Mouse (Mus musculus): ENCODE measurements around the gene Pip4p1. TPM values are rescaled to one million over a fixed set of nuclear protein-coding genes. Genes with fewer than 3 reads are reported as not detected.
"Not testable (repeated sequence)": the region's sequence is repeated elsewhere in the genome, so short reads cannot be mapped to it uniquely, and the experiment has no call there.

The Pip4p1 gene
- polyA plus RNA-seq, 1 experiment from 2014 or later, result 71.0 TPM

DNA sequence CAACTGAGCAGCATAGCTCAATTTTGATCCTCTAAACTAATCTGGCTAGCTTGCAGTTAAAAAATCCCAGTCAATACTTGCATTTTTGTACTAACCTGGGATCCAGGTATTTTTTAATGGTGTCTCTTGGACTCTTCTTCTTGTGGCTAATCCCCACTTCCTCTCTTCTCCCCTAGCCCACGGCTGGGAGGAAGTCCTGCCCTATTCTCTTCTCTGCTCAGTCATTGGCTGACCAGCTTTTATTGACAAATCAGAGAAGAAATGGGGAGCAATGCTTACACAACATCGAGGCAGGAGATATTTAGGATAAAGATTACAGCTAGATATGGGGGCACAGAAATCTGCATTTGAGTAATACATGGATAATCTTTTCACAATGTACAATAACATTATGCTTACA lies 8.3 kb upstream of the Pip4p1 start:
- ChIA-PET POLR2A (no interaction called here), CTCF (interaction anchor here (1.6 kb wide), 1 partner anchor 86 kb away, joined by 5 read pairs; no protein-coding TSS in a partner anchor)
- ATAC-seq (no peak), DNase-seq (ENCODE audit: low read depth, low spot score) (no peak)
- TF ChIP-seq CTCF (IDR thresholded peaks at IDR 0.05), result no peak
- no peaks in the 10 kb centered on the region for H3K27me3 ChIP-seq
- in situ Hi-C loops (cut with MboI; ENCODE audit: low pct_unique_long_range_greater_than_20kb), result no loop called here

DNA sequence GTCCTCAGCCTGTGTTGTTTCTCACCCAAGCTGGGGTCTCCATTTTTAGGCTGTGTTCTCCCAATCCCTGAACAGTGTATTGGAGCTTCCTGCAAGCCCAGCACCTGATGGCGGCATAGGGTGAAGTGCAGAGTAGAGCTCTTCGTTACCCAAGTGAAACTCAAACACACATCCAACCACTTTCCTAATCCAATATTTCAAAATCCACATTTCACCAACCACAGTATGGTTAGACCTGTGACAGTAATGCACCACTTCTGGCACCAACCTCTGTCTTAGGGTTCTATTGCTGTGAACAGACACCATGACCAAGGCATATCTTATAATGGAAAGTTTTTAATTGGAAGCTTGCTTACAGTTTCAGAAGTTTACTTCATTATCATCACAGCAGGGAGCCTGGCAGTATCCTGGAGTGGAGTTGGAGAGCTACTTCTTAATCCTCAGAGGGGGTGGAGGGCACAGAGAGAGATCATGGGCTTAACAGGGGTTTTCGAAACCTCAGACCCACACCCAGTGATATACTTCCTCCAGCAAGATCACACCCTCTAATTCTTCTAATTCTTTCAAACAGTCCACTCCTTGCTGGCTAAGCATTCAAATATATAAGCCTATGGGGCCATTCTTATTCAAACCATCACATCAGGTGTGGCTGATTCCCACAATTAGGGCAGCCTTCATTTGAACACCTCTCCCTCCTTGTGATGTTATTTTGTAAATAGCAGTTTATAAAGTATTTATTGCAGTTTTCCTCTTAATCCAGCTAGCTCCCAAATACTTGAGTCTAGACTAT lies 7.7 kb upstream of the Pip4p1 start:
- ATAC-seq, result no peak
- H3K27me3 ChIP-seq, result no peaks in the 10 kb centered on the region
- POLR2A ChIA-PET, result no interaction called here
- in situ Hi-C loops (cut with MboI; ENCODE audit: low pct_unique_long_range_greater_than_20kb), result no loop called here
- CTCF ChIA-PET, result interaction anchor here (1.6 kb wide), 1 partner anchor 87 kb away, joined by 5 read pairs; no protein-coding TSS in a partner anchor
- no peak for TF ChIP-seq CTCF (IDR thresholded peaks at IDR 0.05)
- no peak for DNase-seq (ENCODE audit: low read depth, low spot score)

DNA sequence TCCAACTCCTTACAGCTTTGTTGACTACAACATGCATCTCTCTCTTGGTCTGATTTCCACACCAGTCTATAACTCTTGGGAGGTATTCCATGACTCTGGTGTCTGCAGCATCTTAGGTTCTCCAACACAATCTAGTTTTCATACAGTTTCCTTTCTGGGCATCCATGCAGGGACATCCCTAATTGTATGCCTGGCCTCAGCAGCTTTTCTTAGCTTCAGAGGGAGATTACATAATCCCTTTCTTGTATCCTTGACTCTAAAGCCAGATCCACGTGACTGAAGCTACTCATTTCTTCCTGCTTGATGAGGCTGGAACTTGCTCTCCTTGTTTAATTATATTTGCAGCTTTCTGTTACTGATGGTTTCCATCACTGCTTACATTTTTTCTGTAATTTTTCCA lies 6.0 kb upstream of the Pip4p1 start:
- CTCF ChIA-PET, result interaction anchor here (1.1 kb wide), 1 partner anchor 33 kb away, joined by 3 read pairs; no protein-coding TSS in a partner anchor
- no peak for ATAC-seq

GRCm38 (mm10) chr14:50931493-50932020 lies 901 bp upstream of the Pip4p1 start:
- no peaks in the 10 kb centered on the region for H3K27me3 ChIP-seq
- ATAC-seq (no peak), DNase-seq (ENCODE audit: low read depth, low spot score) (no peak)
- ChIA-PET POLR2A (interaction anchor here (1.6 kb wide), 1 partner anchor 36 kb away, joined by 4 read pairs; no protein-coding TSS in a partner anchor), CTCF (no interaction called here)
- no peak for TF ChIP-seq CTCF (IDR thresholded peaks at IDR 0.05)
- in situ Hi-C loops (cut with MboI; ENCODE audit: low pct_unique_long_range_greater_than_20kb), result loop anchor here (5.0 kb wide), 3 partner anchors 46 to 131 kb away; no protein-coding TSS in a partner anchor

More for the DNA sequence above, 6.0 kb upstream of the Pip4p1 start:
- TF ChIP-seq CTCF (IDR thresholded peaks at IDR 0.05), result no peak
- in situ Hi-C loops (cut with MboI; ENCODE audit: low pct_unique_long_range_greater_than_20kb), result no loop called here
- H3K27me3 ChIP-seq, result no peaks in the 10 kb centered on the region
- POLR2A ChIA-PET, result no interaction called here
- no peak for DNase-seq (ENCODE audit: low read depth, low spot score)

DNA sequence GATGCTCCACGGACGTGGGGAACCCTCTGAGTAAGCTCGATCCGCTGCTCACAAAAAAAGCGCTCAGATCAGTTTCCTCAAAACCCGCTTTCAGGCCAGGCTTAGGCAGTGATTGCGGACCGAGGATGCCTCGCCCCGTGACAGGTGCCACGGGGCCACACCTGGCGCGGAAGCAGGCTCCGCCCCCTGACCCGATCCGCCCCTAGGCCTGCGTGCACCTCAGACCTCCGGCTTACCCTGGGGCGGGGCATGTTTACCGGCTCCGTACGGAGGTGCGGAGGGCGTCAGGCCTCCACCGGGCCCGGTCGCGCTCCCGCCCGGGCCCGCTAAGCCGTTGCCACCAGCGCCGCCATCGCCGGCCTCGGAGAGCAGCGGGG lies 291 bp downstream of the Pip4p1 start:
- ATAC-seq, result peak; percentile 32
- H3K27me3 ChIP-seq, result no peaks in the 10 kb centered on the region
- no peak for DNase-seq (ENCODE audit: low read depth, low spot score)
- in situ Hi-C loops (cut with MboI; ENCODE audit: low pct_unique_long_range_greater_than_20kb), result loop anchor here (5.0 kb wide), 3 partner anchors 47 to 132 kb away; no protein-coding TSS in a partner anchor
- ChIA-PET CTCF (no interaction called here), POLR2A (interaction anchor here (1.6 kb wide), 1 partner anchor 35 kb away, joined by 4 read pairs; no protein-coding TSS in a partner anchor)
- no peak for TF ChIP-seq CTCF (IDR thresholded peaks at IDR 0.05)

DNA sequence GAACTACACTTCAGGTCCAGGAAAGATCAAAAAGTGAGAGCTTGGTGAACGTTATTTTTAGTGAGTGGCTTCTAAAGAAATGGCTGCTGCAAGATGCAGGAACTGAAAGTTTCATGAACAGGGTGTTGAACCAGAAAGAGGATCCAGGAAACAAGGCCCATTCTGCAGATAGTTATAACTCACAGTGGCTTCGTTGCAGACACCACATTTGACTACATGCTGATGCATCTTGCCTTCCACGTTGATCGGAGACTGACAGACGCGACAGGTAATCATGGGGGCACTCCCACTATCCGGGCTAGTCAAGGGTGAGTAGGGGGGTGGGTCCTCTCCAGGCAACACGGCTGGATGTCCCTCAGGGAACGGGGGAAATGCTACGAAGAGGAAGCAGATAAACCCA lies 705 bp downstream of the Pip4p1 start:
- DNase-seq (ENCODE audit: low read depth, low spot score), result no peak
- TF ChIP-seq CTCF (IDR thresholded peaks at IDR 0.05), result no peak
- POLR2A ChIA-PET, result interaction anchor here (1.6 kb wide), 1 partner anchor 34 kb away, joined by 4 read pairs; no protein-coding TSS in a partner anchor
- no peak for ATAC-seq
- in situ Hi-C loops (cut with MboI; ENCODE audit: low pct_unique_long_range_greater_than_20kb), result loop anchor here (5.0 kb wide), 3 partner anchors 47 to 132 kb away; no protein-coding TSS in a partner anchor
- CTCF ChIA-PET, result no interaction called here
- H3K27me3 ChIP-seq, result no peaks in the 10 kb centered on the region

GRCm38 (mm10) chr14:50927366-50927765 lies 3.3 kb downstream of the Pip4p1 start:
- in situ Hi-C loops (cut with MboI; ENCODE audit: low pct_unique_long_range_greater_than_20kb), result no loop called here
- H3K27me3 ChIP-seq, result no peaks in the 10 kb centered on the region
- DNase-seq (ENCODE audit: low read depth, low spot score) (no peak), ATAC-seq (no peak)
- ChIA-PET CTCF (no interaction called here), POLR2A (no interaction called here)
- TF ChIP-seq CTCF (IDR thresholded peaks at IDR 0.05), result no peak

GRCm38 (mm10) chr14:50925111-50925920 lies 5.3 kb downstream of the Pip4p1 start:
- DNase-seq (ENCODE audit: low read depth, low spot score) (no peak), ATAC-seq (peak; percentile 19)
- H3K27me3 ChIP-seq, result no peaks in the 10 kb centered on the region
- ChIA-PET CTCF (no interaction called here), POLR2A (no interaction called here)
- in situ Hi-C loops (cut with MboI; ENCODE audit: low pct_unique_long_range_greater_than_20kb), result no loop called here
- no peak for TF ChIP-seq CTCF (IDR thresholded peaks at IDR 0.05)

DNA sequence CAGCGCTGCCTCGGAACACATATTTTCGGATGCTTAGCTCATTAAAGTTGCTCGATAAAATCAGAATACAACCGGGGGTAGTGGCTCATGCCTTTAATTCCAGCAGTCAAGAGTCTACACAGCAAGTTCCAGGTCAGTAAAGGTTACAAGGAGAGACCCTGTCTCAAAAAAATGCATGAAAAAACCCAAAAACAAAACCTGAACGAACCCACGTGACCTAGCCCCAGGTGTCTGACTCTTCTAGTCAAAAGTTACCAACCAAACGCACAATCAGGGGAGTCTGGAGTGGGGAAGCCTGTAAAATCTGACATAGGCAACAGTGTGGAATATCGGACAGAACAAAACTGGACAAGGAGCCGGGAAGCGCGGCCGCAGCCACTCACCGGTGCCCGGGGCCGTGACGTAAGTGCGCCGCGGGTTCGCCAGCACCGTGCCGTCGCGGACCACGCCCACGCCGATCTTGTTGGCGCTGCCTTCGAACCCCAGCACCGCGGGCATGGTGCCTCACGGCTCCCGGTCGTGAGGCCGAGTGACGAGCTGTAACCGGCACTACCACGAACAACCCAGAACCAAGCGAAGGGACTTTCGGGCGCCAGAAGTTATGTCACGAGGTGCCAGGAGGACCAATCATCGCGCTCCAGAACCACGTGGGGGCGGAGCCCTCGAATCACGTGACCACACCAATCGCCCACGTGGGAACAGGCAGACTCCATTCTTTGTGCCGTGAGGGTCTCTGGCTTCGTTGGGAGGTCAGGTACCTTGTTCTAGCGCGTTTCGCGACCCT lies 6.2 kb downstream of the Pip4p1 start, which contains the start of the genes Osgep and Apex1:
Gene Osgep, minus strand, starts transcription at position 613 of the 784 bp plus-strand sequence.
Gene Apex1, plus strand, starts transcription at position 688 of the 784 bp plus-strand sequence.
- in situ Hi-C loops (cut with MboI; ENCODE audit: low pct_unique_long_range_greater_than_20kb), result no loop called here
- peak; percentile 70 for DNase-seq (ENCODE audit: low read depth, low spot score)
- TF ChIP-seq CTCF (IDR thresholded peaks at IDR 0.05), result no peak
- ChIA-PET POLR2A (interaction anchor here (0.6 to 0.9 kb wide), 3 partner anchors 14 to 960 kb away, joined by 4 to 5 read pairs (median 4); no protein-coding TSS in a partner anchor), CTCF (interaction anchor here (1.2 kb wide), 1 partner anchor 28 kb away, joined by 3 read pairs; no protein-coding TSS in a partner anchor)
- peak; percentile 88 for ATAC-seq
- no peaks in the 10 kb centered on the region for H3K27me3 ChIP-seq

DNA sequence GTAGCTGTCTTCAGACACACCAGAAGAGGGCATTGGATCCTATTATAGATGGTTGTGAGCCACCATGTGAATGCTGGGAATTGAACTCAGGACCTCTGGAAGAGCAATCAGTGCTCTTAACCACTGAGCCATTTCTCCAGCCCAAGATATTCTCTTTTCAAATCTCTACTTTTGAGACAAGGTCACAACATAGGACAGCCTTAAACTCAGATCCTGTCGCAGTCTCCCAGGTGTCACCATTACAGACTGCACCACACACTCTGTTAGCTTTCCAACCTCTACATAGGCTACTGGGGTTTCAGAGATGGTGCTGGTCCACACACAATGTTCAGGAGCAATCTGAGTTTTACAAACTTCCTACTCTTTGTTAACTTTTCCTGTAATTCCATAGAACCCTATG lies 7.2 kb downstream of the Pip4p1 start:
- ATAC-seq; DNase-seq (ENCODE audit: low read depth, low spot score); in situ Hi-C loops (cut with MboI; ENCODE audit: low pct_unique_long_range_greater_than_20kb); H3K27me3 ChIP-seq: not testable (repeated sequence)
- POLR2A ChIA-PET, result interaction anchor here (0.6 kb wide), 1 partner anchor 46 kb away, joined by 3 read pairs; no protein-coding TSS in a partner anchor
- CTCF ChIA-PET, result interaction anchor here (1.2 kb wide), 1 partner anchor 39 kb away, joined by 3 read pairs; no protein-coding TSS in a partner anchor
